Mouse (Mus musculus) midbrain, embryonic 11.5 days (tissue): ENCODE measurements around the gene Simc1. TPM values are rescaled to one million over a fixed set of nuclear protein-coding genes. Genes with fewer than 3 reads are reported as not detected.
"Not testable (repeated sequence)": the region's sequence is repeated elsewhere in the genome, so short reads cannot be mapped to it uniquely, and the experiment has no call there.

Experiments
- ATAC-seq: fragments of 200-750 bp; cut with Nextera tagmentation; 2 replicates; pipeline ENCODE4 v1.8.0; 2017; ENCODE audit warnings: moderate TSS enrichment, moderate library complexity; ENCODE audit not compliant: low FRiP score
- DNase-seq: peaks from one replicate; pipeline ENCODE4 v3.0.0; 2015; ENCODE audit warnings: low spot score; ENCODE audit errors: missing footprints
- H3K27ac ChIP-seq: fragments of 300-500 bp; sonication (generic); 2 replicates; pipeline ENCODE4 v1.5.1; 2014; ENCODE audit warnings: low read depth, low read length
- H3K27me3 ChIP-seq: fragments of 300-500 bp; sonication (generic); 2 replicates; pipeline ENCODE4 v1.6.1; 2014; ENCODE audit warnings: mild to moderate bottlenecking, low read length, moderate library complexity, mixed read lengths; ENCODE audit not compliant: control insufficient read depth, insufficient read depth
- H3K36me3 ChIP-seq: fragments of 300-500 bp; sonication (generic); 2 replicates; pipeline ENCODE4 v1.6.1; 2014; ENCODE audit warnings: mild to moderate bottlenecking, low read length, moderate library complexity, mixed read lengths; ENCODE audit not compliant: control insufficient read depth, insufficient read depth
- H3K4me1 ChIP-seq: fragments of 300-500 bp; sonication (generic); 2 replicates; pipeline ENCODE4 v1.6.1; 2014; ENCODE audit warnings: low read length; ENCODE audit not compliant: control insufficient read depth, insufficient read depth
- H3K4me2 ChIP-seq: fragments of 300-500 bp; sonication (generic); 2 replicates; pipeline ENCODE4 v1.6.1; 2014; ENCODE audit warnings: mild to moderate bottlenecking, moderate library complexity
- H3K4me3 ChIP-seq: fragments of 300-500 bp; sonication (generic); 2 replicates; pipeline ENCODE4 v1.5.1; 2014; ENCODE audit warnings: low read depth, low read length
- H3K9ac ChIP-seq: fragments of 300-500 bp; sonication (generic); 2 replicates; pipeline ENCODE4 v1.6.1; 2014; ENCODE audit warnings: low read length
- H3K9me3 ChIP-seq: fragments of 300-500 bp; sonication (generic); 2 replicates; pipeline ENCODE4 v1.6.1; 2016; ENCODE audit warnings: low read length; ENCODE audit not compliant: control insufficient read depth
- WGBS: fragments of 180-500 bp; shearing (Covaris S2); extraction: QIAGEN DNeasy Blood & Tissue Kit; methylation state at CpG from one replicate; pipeline ENCODE4 v1.1.7; 2014; 5-methylcytosine and 5-hydroxymethylcytosine counted together
- polyA plus RNA-seq: library from polyadenylated mRNA; unstranded; fragments of >200 nt; fragmentation: Nextera tagmentation; extraction: Ambion mirVana; gene quantifications from 2 replicates; pipeline ENCODE4 v1.2.1, GENCODE M21; 2014

Simc1 gene
- polyA plus RNA-seq, 1 experiment from 2014 or later, result 14.1 TPM

DNA sequence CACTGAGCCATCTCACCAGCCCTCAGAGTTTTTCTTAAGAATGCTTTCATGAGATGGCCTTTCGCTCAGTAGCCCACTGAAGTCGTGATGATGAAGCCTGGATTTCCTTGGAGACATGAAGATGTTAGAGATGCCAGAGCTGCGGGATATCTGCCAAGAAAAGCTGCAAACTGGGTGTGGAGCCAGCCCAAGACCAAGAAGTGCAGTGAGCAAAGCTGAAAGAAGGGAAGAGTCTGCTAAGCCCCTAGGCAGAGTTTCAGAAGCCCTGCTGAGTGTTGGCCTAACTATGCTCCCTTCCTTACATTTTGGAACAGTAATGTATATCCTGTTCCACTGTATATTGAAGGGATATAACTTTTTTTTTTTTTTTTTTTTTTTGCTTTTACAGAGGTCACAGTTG is 24.3 kb upstream of the Simc1 start:
- ATAC-seq (no peak), DNase-seq (no peak)
- H3K4me3 ChIP-seq, result no peak overlapping the region
- no peaks in the 10 kb centered on the region for H3K27me3 ChIP-seq
- H3K27ac ChIP-seq, result no peak overlapping the region
- H3K36me3 ChIP-seq, result no peaks in the 10 kb centered on the region
- no peak overlapping the region for H3K9ac ChIP-seq
- H3K4me1 ChIP-seq, result no peaks in the 10 kb centered on the region
- H3K4me2 ChIP-seq, result no peak overlapping the region
- H3K9me3 ChIP-seq, result no peaks in the 10 kb centered on the region
- WGBS, result 62% methylated on average over 3 of the region's 3 CpGs

DNA sequence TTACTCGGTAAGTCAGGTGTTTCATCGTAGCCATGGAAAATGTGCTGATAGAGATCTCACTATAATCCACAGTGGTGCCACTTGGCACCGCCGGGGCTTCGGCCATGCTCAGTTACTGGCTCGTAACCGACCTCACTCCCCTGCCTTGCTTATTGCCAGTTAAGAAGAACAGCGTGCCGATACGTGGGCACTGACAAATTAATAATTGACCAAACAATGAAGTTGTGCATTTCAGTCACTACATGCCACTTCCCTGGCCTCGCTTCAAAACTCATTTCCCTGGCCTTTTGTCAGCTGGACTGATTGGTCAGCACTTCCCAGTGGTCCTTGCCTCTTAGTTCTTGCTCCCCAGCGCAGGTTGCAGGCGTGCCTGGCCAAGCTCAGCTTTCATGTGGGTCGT is 22.1 kb upstream of the Simc1 start:
- Histone ChIP-seq H3K36me3 (no peaks in the 10 kb centered on the region), H3K27ac (no peak overlapping the region), H3K9me3 (no peaks in the 10 kb centered on the region), H3K27me3 (no peaks in the 10 kb centered on the region), H3K4me2 (no peak overlapping the region), H3K4me3 (no peak overlapping the region), H3K4me1 (no peaks in the 10 kb centered on the region), H3K9ac (no peak overlapping the region)
- 92% methylated on average over 14 of the region's 14 CpGs for WGBS
- DNase-seq, result no peak
- no peak for ATAC-seq

DNA sequence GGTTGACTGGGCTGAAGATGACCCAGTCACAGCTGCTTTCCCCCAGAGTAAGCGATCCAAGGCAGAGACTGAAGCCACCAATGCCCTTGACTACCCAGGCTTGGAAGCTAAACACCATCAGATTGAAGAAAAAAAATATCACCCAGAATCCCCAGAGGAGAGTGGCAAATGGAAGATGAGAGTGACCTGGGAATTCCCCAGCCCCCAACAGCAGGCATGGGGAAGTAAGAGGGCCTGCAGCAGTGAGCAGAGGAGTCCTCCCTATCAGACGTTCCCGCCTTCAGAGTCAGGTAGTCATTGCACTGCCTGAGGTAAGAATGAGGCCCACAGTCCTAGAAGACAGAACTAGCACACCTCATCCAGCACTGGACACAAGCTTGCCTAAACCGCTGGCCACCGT is 13.2 kb upstream of the Simc1 start:
- H3K36me3 ChIP-seq, result no peaks in the 10 kb centered on the region
- no peak overlapping the region for H3K4me3 ChIP-seq
- no peak overlapping the region for H3K9ac ChIP-seq
- H3K9me3 ChIP-seq, result no peaks in the 10 kb centered on the region
- ATAC-seq, result no peak
- H3K27me3 ChIP-seq, result no peaks in the 10 kb centered on the region
- no peak overlapping the region for H3K4me2 ChIP-seq
- no peak for DNase-seq
- H3K27ac ChIP-seq, result no peak overlapping the region
- WGBS, result 78% methylated on average over 5 of the region's 5 CpGs
- H3K4me1 ChIP-seq, result no peaks in the 10 kb centered on the region

DNA sequence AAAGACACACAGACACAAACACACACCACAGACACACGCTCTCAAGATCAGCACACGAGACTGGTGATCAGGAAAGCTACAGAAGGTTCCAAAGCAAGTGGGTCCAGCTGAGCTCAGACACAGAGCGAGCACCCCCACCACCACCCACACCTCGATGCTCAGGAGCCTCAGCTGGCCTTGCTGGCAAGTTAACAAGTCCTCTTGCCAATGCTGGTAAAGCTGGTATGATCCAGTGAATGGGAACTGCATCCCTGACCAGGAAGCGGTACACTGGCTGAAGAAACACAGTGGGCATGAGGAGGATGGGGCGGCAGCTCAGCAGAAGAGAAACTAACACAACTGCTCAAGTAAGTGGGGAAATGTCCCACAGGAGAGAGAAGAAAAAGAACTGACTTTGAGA is 12.2 kb upstream of the Simc1 start:
- no peak overlapping the region for H3K4me3 ChIP-seq
- no peak for DNase-seq
- no peak overlapping the region for H3K9ac ChIP-seq
- no peaks in the 10 kb centered on the region for H3K36me3 ChIP-seq
- WGBS, result 88% methylated on average over 6 of the region's 6 CpGs
- no peaks in the 10 kb centered on the region for H3K4me1 ChIP-seq
- no peaks in the 10 kb centered on the region for H3K27me3 ChIP-seq
- no peak overlapping the region for H3K27ac ChIP-seq
- H3K4me2 ChIP-seq, result no peak overlapping the region
- H3K9me3 ChIP-seq, result no peaks in the 10 kb centered on the region
- ATAC-seq, result no peak

DNA sequence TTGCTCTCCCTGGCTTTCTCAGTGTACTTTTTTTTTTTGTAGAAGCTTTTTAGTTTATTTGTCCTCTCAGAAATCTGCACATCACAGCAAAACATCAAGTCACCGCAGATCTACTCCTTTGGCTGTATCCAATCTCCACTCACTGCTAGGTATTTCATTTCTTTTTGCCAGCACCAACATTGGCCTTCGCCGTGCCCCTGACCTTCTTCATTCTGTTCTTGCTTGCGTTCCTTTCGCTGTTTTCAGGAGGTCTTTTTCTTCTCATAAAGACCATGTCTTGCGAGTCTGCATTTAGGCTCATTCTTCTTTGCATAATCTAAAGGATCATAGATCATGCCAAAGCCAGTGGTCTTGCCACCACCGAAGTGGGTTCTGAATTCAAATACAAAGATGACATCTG is 4.0 kb upstream of the Simc1 start:
- not testable (repeated sequence) for H3K9me3 ChIP-seq, H3K27me3 ChIP-seq, H3K4me1 ChIP-seq, ATAC-seq, H3K27ac ChIP-seq, H3K9ac ChIP-seq, H3K4me2 ChIP-seq, H3K36me3 ChIP-seq, H3K4me3 ChIP-seq, DNase-seq
- 90% methylated on average over 7 of the region's 7 CpGs for WGBS

DNA sequence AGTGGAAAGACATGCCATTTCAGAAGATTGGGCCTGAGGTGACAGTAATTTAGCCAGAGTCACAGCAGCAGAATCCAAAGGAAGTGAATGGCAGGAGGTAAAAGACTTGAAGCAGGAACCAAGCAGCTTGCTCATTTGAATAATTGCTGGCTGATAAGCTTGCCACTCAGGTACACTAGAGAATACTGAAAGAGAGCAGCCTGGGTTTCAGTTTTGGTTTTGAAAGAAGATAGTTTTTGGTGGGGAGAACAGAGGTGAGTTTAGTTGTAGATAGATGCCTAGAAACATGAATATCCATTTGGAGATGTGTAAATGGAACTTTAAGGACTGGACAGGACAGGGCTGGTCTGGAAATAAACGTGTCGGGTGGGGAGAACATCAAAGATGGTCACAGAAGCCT is 2.2 kb upstream of the Simc1 start:
- Histone ChIP-seq H3K9ac (no peak overlapping the region), H3K27ac (no peak overlapping the region), H3K27me3 (peaks cover 5% of the 10 kb centered on the region; the same call in 1 of the 2 replicates), H3K4me1 (peaks cover 9% of the 10 kb centered on the region; the same call in 1 of the 2 replicates), H3K4me2 (no peak overlapping the region), H3K36me3 (no peaks in the 10 kb centered on the region), H3K4me3 (no peak overlapping the region), H3K9me3 (no peaks in the 10 kb centered on the region)
- 77% methylated on average over 2 of the region's 2 CpGs for WGBS
- DNase-seq (no peak), ATAC-seq (no peak)

DNA sequence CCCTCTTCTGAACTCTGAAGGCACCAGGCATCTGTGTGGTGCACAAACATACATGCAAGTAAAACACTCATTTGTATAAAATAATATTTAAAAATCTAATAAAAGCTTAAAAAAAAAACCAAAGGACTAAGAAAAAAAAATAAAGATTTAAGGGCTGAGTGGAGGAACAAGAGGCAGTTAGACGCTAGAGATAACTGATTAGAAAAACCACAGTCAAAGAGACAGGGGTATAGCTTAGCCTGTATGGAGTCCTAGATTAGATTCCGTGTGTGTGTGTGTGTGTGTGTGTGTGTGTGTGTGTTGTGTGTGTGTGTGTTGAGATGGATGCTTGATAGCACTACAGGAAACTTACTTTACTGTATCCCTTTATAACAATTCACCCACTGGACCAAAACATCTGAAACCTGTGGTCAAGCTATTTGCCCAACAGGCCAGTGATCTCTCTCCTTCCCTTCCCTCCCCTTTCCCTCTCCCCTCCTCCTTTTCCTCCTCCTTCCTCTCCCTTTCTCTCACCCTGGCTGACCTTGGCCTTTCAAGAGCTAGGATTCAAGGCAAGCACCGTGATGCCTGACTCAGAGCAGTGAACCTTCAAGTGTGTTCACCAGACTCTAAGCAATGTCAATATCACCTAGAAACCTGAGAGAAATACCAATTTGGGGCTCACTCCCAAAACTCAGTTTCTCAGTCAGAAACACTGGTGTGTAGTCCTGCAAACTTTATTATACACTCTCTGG is 1.5 kb upstream of the Simc1 start:
- H3K36me3 ChIP-seq, result no peaks in the 10 kb centered on the region
- peaks cover 5% of the 10 kb centered on the region; the same call in 1 of the 2 replicates for H3K27me3 ChIP-seq
- no peak overlapping the region for H3K9ac ChIP-seq
- DNase-seq, result no peak
- no peaks in the 10 kb centered on the region for H3K9me3 ChIP-seq
- H3K4me1 ChIP-seq, result peaks cover 9% of the 10 kb centered on the region; the same call in 1 of the 2 replicates
- no peak overlapping the region for H3K4me2 ChIP-seq
- no peak overlapping the region for H3K4me3 ChIP-seq
- 69% methylated on average over 3 of the region's 3 CpGs for WGBS
- no peak overlapping the region for H3K27ac ChIP-seq
- ATAC-seq, result no peak

DNA sequence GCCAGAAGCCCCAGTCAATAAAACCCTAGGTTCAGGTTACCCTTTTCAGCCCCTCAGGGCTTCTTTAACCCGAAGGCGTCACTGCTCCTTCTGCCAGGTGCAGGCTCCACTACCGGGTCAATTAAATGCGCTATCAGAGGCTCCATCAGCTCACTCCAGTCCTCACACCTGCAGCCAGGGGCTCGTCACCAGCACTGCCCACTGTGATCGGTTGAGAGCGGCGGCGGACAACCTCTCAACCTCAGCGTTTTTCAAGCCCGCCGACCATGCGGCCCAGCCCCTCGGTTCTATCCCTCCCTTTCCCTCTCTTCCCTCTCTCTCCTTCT is 338 bp upstream of the Simc1 start:
- ATAC-seq, result peak; percentile 79
- Histone ChIP-seq H3K9me3 (no peaks in the 10 kb centered on the region), H3K4me2 (peak overlapping the region; percentile 93), H3K27ac (no peak overlapping the region), H3K9ac (peak overlapping the region; percentile 81; the same call in 1 of the 2 replicates), H3K36me3 (no peaks in the 10 kb centered on the region), H3K27me3 (peaks cover 5% of the 10 kb centered on the region; the same call in 1 of the 2 replicates), H3K4me1 (peaks cover 9% of the 10 kb centered on the region; the same call in 1 of the 2 replicates), H3K4me3 (peak overlapping the region; percentile 60)
- peak; percentile 93 for DNase-seq
- WGBS, result 3% methylated on average over 14 of the region's 14 CpGs

DNA sequence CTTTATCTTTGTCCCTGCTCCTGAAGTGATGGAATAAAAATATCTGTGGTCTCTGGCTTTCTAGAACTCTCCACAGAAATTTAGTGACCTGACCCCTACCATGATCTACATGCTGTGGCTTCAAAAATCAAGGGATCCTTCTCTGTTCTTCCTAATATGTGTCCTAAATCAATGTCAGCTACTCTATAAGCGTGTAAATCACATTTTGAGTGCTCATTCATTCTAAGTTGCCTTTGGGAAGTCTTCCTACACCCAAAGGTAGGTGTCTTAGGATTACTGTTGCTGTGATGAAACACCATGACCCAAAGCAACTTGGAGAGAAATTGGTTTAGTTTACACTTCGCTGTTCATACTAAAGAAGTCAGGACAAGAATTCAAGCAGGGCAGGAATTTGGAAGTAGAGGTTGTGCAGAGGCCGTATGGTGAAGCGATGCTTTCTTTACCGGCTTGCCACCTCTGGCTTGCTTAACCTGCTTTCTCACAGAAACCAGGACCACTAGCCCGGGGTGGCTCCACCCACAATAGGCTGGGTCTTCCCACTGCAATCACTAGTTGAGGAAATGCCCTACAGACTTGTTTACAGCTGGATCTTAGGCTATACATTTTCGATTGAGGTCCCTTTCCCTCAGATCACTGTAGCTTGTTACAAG is 1.2 kb downstream of the Simc1 start:
- Histone ChIP-seq H3K4me2 (peak overlapping the region; percentile 93), H3K9ac (peak overlapping the region; percentile 81), H3K9me3 (no peaks in the 10 kb centered on the region), H3K27me3 (peaks cover 5% of the 10 kb centered on the region; the same call in 1 of the 2 replicates), H3K27ac (no peak overlapping the region), H3K36me3 (no peaks in the 10 kb centered on the region), H3K4me3 (peak overlapping the region; percentile 60), H3K4me1 (peaks cover 9% of the 10 kb centered on the region; the same call in 1 of the 2 replicates)
- ATAC-seq, result no peak
- WGBS, result 54% methylated on average over 7 of the region's 7 CpGs
- DNase-seq, result peak; percentile 92
